Mouse (Mus musculus): ENCODE results near the gene Rnf214. TPM values are rescaled to one million over a fixed set of nuclear protein-coding genes. Genes with fewer than 3 reads are reported as not detected.
A peak's percentile ranks its signal among the peaks of the same experiment; 100 is the strongest.
"Not testable (repeated sequence)": the region's sequence is repeated elsewhere in the genome, so short reads cannot be mapped to it uniquely, and the experiment has no call there.

Gene Rnf214
- total RNA-seq, 2 experiments from 2014 or later = 35.6 to 39.4 TPM

GRCm38 (mm10) chr9:45851330-45851729 is 55.4 kb downstream of the Rnf214 start:
- no peak for DNase-seq (ENCODE audit: low spot score in 2 of 2)

- no peak for DNase-seq (ENCODE audit: low spot score in 2 of 2)
Observed at GRCm38 (mm10) chr9:45850528-45851155, 56.1 kb downstream of the Rnf214 start.

GRCm38 (mm10) chr9:45849528-45850408 is 56.9 kb downstream of the Rnf214 start:
- DNase-seq (ENCODE audit: low spot score in 2 of 2) = no peak

- DNase-seq (ENCODE audit: low spot score in 2 of 2) = no peak
Observed at GRCm38 (mm10) chr9:45846891-45847460, 59.7 kb downstream of the Rnf214 start.

- DNase-seq (ENCODE audit: low spot score in 2 of 2) = not testable (repeated sequence)
Observed at GRCm38 (mm10) chr9:45846176-45846575, 60.5 kb downstream of the Rnf214 start.

- no peak for DNase-seq (ENCODE audit: low spot score in 2 of 2)
Observed at GRCm38 (mm10) chr9:45845541-45845940, 61.2 kb downstream of the Rnf214 start.

GRCm38 (mm10) chr9:45843780-45844179 is 62.9 kb downstream of the Rnf214 start:
- no peak for DNase-seq (ENCODE audit: low spot score in 2 of 2)

- no peak for DNase-seq (ENCODE audit: low spot score in 2 of 2)
Observed at GRCm38 (mm10) chr9:45843007-45843406, 63.7 kb downstream of the Rnf214 start.

GRCm38 (mm10) chr9:45841458-45841857 is 65.3 kb downstream of the Rnf214 start:
- no peak for DNase-seq (ENCODE audit: low spot score in 2 of 2)

GRCm38 (mm10) chr9:45840331-45840730 is 66.4 kb downstream of the Rnf214 start:
- DNase-seq (ENCODE audit: low spot score in 2 of 2) = no peak

- no peak for DNase-seq (ENCODE audit: low spot score in 2 of 2)
Observed at GRCm38 (mm10) chr9:45839982-45840300, 66.8 kb downstream of the Rnf214 start.

GRCm38 (mm10) chr9:45839139-45839981 is 67.4 kb downstream of the Rnf214 start:
- no peak for DNase-seq (ENCODE audit: low spot score in 2 of 2)

GRCm38 (mm10) chr9:45838434-45839138 is 68.1 kb downstream of the Rnf214 start, which contains the start of gene Bace1:
Bace1 (plus strand) TSS chr9:45838580.
- peak; percentile 67 to 68 for DNase-seq (ENCODE audit: low spot score in 2 of 2)

GRCm38 (mm10) chr9:45838069-45838433 is 68.7 kb downstream of the Rnf214 start:
- DNase-seq (ENCODE audit: low spot score in 2 of 2) = no peak

GRCm38 (mm10) chr9:45833461-45833860 is 73.2 kb downstream of the Rnf214 start:
- DNase-seq (ENCODE audit: low spot score in 2 of 2) = no peak

GRCm38 (mm10) chr9:45832898-45833297 is 73.8 kb downstream of the Rnf214 start:
- no peak for DNase-seq (ENCODE audit: low spot score in 2 of 2)

GRCm38 (mm10) chr9:45829107-45829506 is 77.6 kb downstream of the Rnf214 start:
- DNase-seq (ENCODE audit: low spot score in 2 of 2) = peak in 1 of 2 experiments; percentile 60

- DNase-seq (ENCODE audit: low spot score in 2 of 2) = peak; percentile 76
Observed at GRCm38 (mm10) chr9:45828291-45828963, 78.3 kb downstream of the Rnf214 start, which contains the start of gene Cep164. Cep164 (minus strand) TSS chr9:45828691.

- DNase-seq (ENCODE audit: low spot score in 2 of 2) = peak in 1 of 2 experiments; percentile 43
Observed at GRCm38 (mm10) chr9:45827663-45828290, 78.9 kb downstream of the Rnf214 start.
